Mouse (Mus musculus): Measurements from ENCODE around the gene Chrm4. TPM values are rescaled to one million over a fixed set of nuclear protein-coding genes. Genes with fewer than 3 reads are reported as not detected.

The Chrm4 gene
- polyA plus RNA-seq, 1 experiment, result 0.55 TPM

GRCm38 (mm10) chr2:91925442-91925841, 1.6 kb upstream of the Chrm4 start:
- Histone ChIP-seq H3K27me3 (ENCODE audit: control insufficient read depth, insufficient read depth, insufficient read length) (peaks cover 16% of the 10 kb centered on the region), H3K4me3 (ENCODE audit: insufficient read depth, poor library complexity, severe bottlenecking) (no peak overlapping the region), H3K79me2 (ENCODE audit: control insufficient read depth, insufficient read depth) (no peaks in the 10 kb centered on the region), H3K79me3 (ENCODE audit: low read depth) (no peaks in the 10 kb centered on the region), H3K36me3 (ENCODE audit: control insufficient read depth, insufficient read depth) (no peaks in the 10 kb centered on the region), H3ac (ENCODE audit: control insufficient read depth, insufficient read length, low read depth) (no peak overlapping the region)
- TF ChIP-seq FOSL1 (IDR thresholded peaks at IDR 0.05; ENCODE audit: insufficient read depth, low read length, poor library complexity, severe bottlenecking), result no peak
- no peak for TF ChIP-seq MYOG (IDR thresholded peaks at IDR 0.05; ENCODE audit: control insufficient read depth, extremely low read depth, insufficient read length)
- no peak for TF ChIP-seq MYOD1 (IDR thresholded peaks at IDR 0.05; ENCODE audit: control insufficient read depth, insufficient read length, low read depth)
- no peak for TF ChIP-seq CEBPB (IDR thresholded peaks at IDR 0.05; ENCODE audit: low read depth)
- no peak for TF ChIP-seq CTCF (IDR thresholded peaks at IDR 0.05; ENCODE audit: control insufficient read depth, insufficient read depth, insufficient read length)
- no peak for TF ChIP-seq MAX (IDR thresholded peaks at IDR 0.05)
- no peak for TF ChIP-seq USF1 (IDR thresholded peaks at IDR 0.05; ENCODE audit: low read depth)

GRCm38 (mm10) chr2:91927826-91928533, 931 bp downstream of the Chrm4 start:
- Histone ChIP-seq H3K4me3 (ENCODE audit: insufficient read depth, poor library complexity, severe bottlenecking) (no peak overlapping the region), H3K79me3 (ENCODE audit: low read depth) (no peaks in the 10 kb centered on the region), H3K27me3 (ENCODE audit: control insufficient read depth, insufficient read depth, insufficient read length) (peaks cover 8% of the 10 kb centered on the region), H3K79me2 (ENCODE audit: control insufficient read depth, insufficient read depth) (no peaks in the 10 kb centered on the region), H3ac (ENCODE audit: control insufficient read depth, insufficient read length, low read depth) (no peak overlapping the region), H3K36me3 (ENCODE audit: control insufficient read depth, insufficient read depth) (peaks cover 1% of the 10 kb centered on the region)
- no peak for TF ChIP-seq USF1 (IDR thresholded peaks at IDR 0.05; ENCODE audit: low read depth)
- no peak for TF ChIP-seq MAX (IDR thresholded peaks at IDR 0.05)
- TF ChIP-seq MYOG (IDR thresholded peaks at IDR 0.05; ENCODE audit: control insufficient read depth, extremely low read depth, insufficient read length), result no peak
- no peak for TF ChIP-seq MYOD1 (IDR thresholded peaks at IDR 0.05; ENCODE audit: control insufficient read depth, insufficient read length, low read depth)

DNA sequence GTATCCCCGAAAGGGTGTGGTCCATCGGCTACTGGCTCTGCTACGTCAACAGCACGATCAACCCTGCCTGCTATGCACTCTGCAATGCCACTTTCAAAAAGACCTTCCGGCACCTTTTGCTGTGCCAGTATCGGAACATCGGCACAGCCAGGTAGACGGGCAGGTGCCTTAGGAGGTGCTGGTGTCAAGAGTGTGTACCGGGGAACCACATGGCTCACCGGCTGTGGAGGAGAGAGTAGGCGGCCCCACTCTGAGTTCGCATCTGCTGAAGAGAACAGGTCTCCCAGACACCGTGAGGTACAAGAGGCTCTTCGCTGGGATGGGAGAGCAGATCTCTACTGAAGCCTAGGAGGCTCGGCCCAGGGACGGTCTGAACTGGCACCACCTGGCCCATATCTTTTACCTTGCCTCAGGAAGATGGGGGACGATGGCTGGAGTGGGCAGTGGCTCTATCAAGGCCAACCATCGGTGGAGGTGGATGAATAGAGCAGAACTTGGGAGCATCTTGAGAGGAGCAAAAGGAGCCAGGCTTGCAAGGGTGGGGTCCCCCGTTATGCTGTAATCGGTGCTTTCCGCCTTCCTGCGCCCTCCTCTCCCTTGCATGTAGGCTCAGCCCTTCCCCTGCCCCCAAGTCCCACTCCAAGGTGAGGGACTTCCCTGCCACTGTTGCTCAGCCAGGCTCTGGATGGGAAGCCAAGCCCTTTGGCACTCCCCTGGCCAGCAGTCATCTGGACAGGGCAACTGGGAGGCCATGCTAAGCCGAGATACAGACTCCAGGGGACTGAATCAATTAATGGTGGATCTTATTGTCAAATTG, 1.7 kb downstream of the Chrm4 start:
- Histone ChIP-seq H3K79me2 (ENCODE audit: control insufficient read depth, insufficient read depth) (no peaks in the 10 kb centered on the region), H3ac (ENCODE audit: control insufficient read depth, insufficient read length, low read depth) (no peak overlapping the region), H3K4me3 (ENCODE audit: insufficient read depth, poor library complexity, severe bottlenecking) (no peak overlapping the region), H3K79me3 (ENCODE audit: low read depth) (no peaks in the 10 kb centered on the region), H3K36me3 (ENCODE audit: control insufficient read depth, insufficient read depth) (peaks cover 9% of the 10 kb centered on the region), H3K27me3 (ENCODE audit: control insufficient read depth, insufficient read depth, insufficient read length) (peaks cover under 1% of the 10 kb centered on the region)
- TF ChIP-seq CTCF (IDR thresholded peaks at IDR 0.05; ENCODE audit: control insufficient read depth, insufficient read depth, insufficient read length) (no peak), FOSL1 (IDR thresholded peaks at IDR 0.05; ENCODE audit: insufficient read depth, low read length, poor library complexity, severe bottlenecking) (no peak), MAX (IDR thresholded peaks at IDR 0.05) (no peak), MYOD1 (IDR thresholded peaks at IDR 0.05; ENCODE audit: control insufficient read depth, insufficient read length, low read depth) (no peak), CEBPB (IDR thresholded peaks at IDR 0.05; ENCODE audit: low read depth) (no peak)

DNA sequence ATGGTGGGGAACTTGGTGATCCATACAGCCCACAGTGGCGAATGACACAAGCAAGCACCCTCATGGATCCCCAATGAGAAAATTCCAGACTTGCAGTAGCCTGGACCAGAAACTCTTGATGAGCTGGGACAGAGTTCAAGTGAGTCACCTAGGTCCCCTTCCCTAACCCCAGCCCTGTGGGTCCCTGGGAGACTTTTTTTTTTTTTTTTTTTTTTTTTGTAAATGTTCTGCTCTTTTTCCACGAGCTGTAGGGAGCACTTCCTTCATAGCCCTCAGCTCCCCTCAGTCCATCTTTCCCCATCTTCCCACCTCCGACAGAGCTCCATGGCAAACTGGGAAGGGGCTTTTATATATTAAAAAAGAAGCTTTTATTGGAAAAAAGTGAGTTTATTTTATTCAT, 2.4 kb downstream of the Chrm4 start:
- no peak overlapping the region for H3K4me3 ChIP-seq (ENCODE audit: insufficient read depth, poor library complexity, severe bottlenecking)
- H3ac ChIP-seq (ENCODE audit: control insufficient read depth, insufficient read length, low read depth), result no peak overlapping the region
- H3K79me2 ChIP-seq (ENCODE audit: control insufficient read depth, insufficient read depth), result no peaks in the 10 kb centered on the region
- no peaks in the 10 kb centered on the region for H3K79me3 ChIP-seq (ENCODE audit: low read depth)
- no peaks in the 10 kb centered on the region for H3K27me3 ChIP-seq (ENCODE audit: control insufficient read depth, insufficient read depth, insufficient read length)
- peaks cover 14% of the 10 kb centered on the region for H3K36me3 ChIP-seq (ENCODE audit: control insufficient read depth, insufficient read depth)
- no peak for TF ChIP-seq FOSL1 (IDR thresholded peaks at IDR 0.05; ENCODE audit: insufficient read depth, low read length, poor library complexity, severe bottlenecking)
- no peak for TF ChIP-seq CTCF (IDR thresholded peaks at IDR 0.05; ENCODE audit: control insufficient read depth, insufficient read depth, insufficient read length)
- no peak for TF ChIP-seq MAX (IDR thresholded peaks at IDR 0.05)
- TF ChIP-seq USF1 (IDR thresholded peaks at IDR 0.05; ENCODE audit: low read depth), result no peak
- no peak for TF ChIP-seq MYOD1 (IDR thresholded peaks at IDR 0.05; ENCODE audit: control insufficient read depth, insufficient read length, low read depth)
- no peak for TF ChIP-seq MYOG (IDR thresholded peaks at IDR 0.05; ENCODE audit: control insufficient read depth, extremely low read depth, insufficient read length)
- TF ChIP-seq CEBPB (IDR thresholded peaks at IDR 0.05; ENCODE audit: low read depth), result no peak

DNA sequence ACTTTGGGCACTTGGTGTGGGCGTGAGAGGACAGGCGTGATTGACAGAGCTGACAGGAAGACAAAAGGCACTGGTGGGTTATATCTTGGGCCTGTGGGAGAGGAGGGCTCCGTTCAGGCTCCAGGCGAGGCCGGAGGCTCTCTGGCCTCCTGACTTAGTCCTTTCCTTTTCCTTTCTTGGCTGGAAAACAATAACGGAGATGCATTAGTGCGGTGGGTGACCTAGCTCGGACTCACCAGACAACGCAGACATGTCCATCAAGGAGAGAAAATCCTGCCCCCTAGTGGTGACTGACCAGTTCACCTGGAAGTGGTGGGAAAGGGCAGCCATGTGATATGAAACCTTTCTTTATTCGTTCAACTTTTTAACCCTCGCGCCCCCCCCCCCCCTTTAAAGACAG, 2.9 kb downstream of the Chrm4 start:
- Histone ChIP-seq H3K36me3 (ENCODE audit: control insufficient read depth, insufficient read depth) (peaks cover 18% of the 10 kb centered on the region), H3K79me2 (ENCODE audit: control insufficient read depth, insufficient read depth) (no peaks in the 10 kb centered on the region), H3K27me3 (ENCODE audit: control insufficient read depth, insufficient read depth, insufficient read length) (no peaks in the 10 kb centered on the region), H3ac (ENCODE audit: control insufficient read depth, insufficient read length, low read depth) (no peak overlapping the region), H3K4me3 (ENCODE audit: insufficient read depth, poor library complexity, severe bottlenecking) (no peak overlapping the region), H3K79me3 (ENCODE audit: low read depth) (no peaks in the 10 kb centered on the region)
- TF ChIP-seq CEBPB (IDR thresholded peaks at IDR 0.05; ENCODE audit: low read depth) (no peak), CTCF (IDR thresholded peaks at IDR 0.05; ENCODE audit: control insufficient read depth, insufficient read depth, insufficient read length) (peak; percentile 53), MAX (IDR thresholded peaks at IDR 0.05) (no peak), USF1 (IDR thresholded peaks at IDR 0.05; ENCODE audit: low read depth) (no peak), FOSL1 (IDR thresholded peaks at IDR 0.05; ENCODE audit: insufficient read depth, low read length, poor library complexity, severe bottlenecking) (no peak)
